Mouse (Mus musculus) left cerebral cortex, postnatal 25 days (tissue): ENCODE measurements around the gene Rbpms2. TPM values are rescaled to one million over a fixed set of nuclear protein-coding genes. Genes with fewer than 3 reads are reported as not detected.

Source experiments
- DNase-seq, 2 experiments: peaks; one replicate each; pipeline ENCODE4 v3.0.0; 2022; ENCODE audit warnings: low spot score in 2 of 2, mixed read lengths in 1 of 2
- intact Hi-C: fragments of 180-260 bp; cut with DNase I; formaldehyde crosslinking; loops from one replicate; pipeline ENCODE4 v1.15.1; 2025
- total RNA-seq, 2 experiments: library from RNA; stranded (reverse); gene quantifications; 2 replicates each; pipeline ENCODE4 v1.2.3; 2021

Gene Rbpms2
- total RNA-seq, 2 experiments from 2014 or later: 2.2 to 3.2 TPM

DNA sequence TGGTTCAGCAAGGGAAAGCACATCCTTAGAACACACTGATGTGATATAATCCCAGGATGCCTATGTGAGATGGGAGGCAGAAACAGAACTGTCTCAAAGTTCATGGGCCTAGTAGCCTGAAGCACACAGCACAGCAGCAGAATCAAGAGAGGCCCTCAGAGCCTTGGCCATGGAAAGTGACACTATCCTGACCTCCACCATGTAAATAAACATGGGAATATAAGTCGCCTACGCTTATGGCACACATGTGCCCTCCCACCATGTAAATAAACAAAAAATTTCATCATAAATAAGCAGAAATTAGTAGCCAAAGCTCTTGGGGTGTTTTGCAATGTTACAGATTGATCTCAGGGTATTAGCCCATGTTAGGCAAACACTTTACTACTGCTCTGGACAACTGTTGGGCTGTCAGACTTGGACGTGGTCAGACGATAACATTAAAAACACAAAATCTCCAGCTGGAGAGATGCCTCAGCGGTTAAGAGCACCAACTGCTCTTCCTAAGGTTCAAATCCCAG is 17.4 kb upstream of the Rbpms2 start:
- intact Hi-C loops: no loop called here
- no peak for DNase-seq

DNA sequence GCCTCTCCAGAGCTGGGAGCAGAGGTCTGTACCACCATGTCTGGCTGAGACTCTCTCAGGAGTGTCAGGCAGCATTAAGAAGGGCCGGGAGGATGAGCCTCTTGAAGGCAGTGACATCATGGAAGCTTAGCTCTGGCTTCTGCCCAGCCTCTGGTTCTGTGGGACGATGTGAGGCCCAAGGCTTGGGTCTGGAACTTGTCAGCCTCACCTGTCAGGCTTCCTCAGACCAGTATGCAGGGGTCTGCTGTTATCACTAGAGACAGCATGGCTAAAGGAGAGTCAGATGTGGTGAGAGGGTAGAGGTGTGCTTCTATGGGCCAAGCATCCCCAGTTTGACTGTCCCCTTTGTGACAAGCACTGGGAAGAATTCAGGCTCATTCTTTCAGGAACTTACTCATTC is 16.4 kb upstream of the Rbpms2 start:
- intact Hi-C loops: no loop called here
- no peak for DNase-seq

DNA sequence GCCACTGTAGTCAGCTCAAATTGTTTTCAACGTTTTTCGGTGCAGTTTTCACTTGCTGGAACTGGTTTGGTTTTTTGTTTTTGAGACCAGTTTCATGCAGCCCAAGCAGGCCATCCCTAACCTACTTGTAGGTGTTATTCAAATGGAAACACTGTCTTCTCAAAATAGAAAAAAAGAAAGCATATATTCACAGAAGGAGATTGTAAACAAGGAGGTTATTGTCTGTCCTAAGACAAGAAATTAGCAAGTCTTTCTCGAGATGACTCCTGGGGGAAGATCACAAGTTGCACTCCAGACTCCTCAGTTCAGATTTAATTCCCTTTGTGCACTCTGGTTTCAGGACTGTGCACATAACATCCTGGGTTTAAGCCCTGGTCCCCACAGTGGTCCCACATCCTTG is 10.1 kb upstream of the Rbpms2 start:
- intact Hi-C loops: no loop called here
- no peak for DNase-seq

DNA sequence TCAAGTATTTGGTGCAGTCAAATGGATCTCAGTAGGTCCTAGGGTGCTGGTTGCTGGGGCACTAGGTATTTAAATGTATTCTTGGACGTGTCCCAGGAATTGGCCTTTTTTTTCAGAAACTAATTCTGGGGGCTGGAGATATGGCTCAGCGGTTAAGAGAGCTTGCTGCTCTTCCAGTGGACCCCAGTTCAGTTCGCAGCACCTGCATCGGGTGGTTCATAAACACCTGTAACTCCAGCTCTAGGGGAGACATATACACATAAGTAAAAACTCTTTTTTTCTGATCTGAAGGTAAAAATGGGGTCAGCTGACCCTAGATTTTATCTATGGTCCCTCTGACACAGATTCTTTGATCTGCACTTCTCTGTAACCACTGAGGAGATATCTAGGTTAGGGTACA is 8.3 kb upstream of the Rbpms2 start:
- intact Hi-C loops: no loop called here
- DNase-seq: no peak

DNA sequence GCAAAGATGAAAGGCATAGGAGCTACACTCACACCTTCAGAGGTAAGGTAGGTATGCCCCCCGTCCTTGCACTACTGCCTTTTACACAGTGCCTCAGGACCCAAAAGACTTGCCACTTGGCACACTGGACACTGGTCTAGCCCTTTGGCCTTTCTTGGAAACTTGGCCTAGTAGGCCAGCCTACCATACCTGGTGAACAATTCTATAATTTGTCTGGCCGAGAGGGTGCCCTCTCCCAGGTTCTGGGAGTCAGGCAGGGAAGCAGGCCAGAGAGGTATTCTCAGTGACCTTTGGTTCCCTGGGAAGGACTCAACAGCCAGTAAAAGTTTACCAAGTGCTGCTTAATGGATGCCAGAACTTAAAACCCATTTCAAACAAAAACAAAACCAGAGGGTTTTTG is 7.8 kb upstream of the Rbpms2 start:
- intact Hi-C loops: no loop called here
- no peak for DNase-seq

DNA sequence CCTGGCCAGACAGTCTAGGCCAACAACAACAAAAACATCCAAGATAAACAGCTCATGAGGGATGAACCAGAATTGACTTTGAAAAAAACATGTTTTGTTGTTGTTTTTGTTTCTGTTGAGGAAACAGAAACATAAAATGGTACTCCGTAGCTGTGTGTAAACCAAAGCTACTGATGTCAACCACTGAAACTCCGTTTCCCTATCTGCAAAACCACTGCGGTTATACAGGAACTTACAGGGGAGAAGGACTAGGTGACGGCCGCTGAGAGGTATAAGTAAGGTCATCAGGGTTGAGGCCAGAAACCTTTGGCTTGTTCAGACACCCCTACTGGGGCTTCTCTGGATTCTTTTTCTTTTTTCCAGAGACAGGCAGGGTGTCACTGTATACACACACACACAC is 6.6 kb upstream of the Rbpms2 start:
- DNase-seq: no peak
- intact Hi-C loops: no loop called here

DNA sequence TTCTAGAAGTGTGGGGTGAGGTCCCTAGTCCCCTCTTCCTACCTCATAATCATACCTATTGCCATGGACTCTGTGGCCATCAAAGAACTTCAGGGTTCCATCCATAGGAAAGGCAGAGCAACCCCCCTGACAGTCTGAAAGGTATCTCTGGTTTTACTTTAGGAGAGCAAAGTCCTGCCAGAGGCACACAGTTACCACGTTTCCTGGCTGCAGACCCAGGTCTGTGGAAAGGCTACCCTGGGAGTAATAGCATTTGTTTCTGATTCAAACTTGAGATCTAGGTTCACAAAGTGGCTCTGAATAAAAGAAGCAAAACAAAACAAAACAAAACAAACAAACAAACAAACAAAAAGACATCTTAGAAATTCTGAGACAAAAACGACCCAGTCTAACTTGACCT is 5.2 kb upstream of the Rbpms2 start:
- DNase-seq: no peak
- intact Hi-C loops: no loop called here

DNA sequence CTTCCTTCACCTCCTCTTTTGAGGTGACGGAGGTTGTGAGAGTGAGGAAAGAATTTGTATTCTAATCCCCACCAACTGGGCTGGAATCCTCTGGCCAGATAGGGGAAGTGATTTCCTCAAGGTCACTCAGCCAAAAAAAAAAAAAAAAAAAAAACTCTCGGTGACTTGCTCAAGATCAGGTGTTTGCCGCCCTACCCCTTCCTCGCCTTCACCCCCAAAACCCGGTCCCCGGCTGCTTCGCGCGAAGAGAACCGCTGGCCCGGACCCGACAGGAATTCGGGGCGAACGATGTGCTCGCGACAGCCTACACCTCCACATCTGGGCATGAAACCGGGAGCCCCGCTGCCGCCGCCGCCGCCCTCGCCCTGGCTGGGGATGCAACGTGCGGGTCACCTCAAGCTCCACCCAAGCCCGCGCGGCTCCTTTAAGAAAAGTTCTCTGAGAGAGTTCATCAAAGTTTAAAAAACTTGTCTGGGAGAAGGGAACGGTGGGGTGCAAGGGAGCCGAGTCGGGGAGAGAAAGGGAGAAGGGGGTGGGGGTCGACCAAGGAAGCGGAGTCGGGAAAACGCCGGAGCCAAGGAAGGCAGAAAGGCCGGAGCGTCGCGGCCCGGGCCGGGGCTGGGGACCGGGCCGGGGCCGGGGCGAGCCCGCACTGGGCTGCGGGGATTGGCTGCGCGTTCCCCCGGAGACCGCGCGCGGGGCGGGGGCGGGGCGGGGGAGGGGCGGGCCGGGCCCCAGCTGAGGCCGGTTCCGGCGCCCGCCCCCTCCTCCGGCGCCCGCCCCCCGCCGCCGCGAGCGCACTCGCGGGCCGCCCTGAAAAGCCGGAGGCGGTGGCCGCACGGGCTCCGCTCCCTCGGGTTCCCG is 551 bp downstream of the Rbpms2 start:
- DNase-seq: no peak
- intact Hi-C loops: no loop called here

DNA sequence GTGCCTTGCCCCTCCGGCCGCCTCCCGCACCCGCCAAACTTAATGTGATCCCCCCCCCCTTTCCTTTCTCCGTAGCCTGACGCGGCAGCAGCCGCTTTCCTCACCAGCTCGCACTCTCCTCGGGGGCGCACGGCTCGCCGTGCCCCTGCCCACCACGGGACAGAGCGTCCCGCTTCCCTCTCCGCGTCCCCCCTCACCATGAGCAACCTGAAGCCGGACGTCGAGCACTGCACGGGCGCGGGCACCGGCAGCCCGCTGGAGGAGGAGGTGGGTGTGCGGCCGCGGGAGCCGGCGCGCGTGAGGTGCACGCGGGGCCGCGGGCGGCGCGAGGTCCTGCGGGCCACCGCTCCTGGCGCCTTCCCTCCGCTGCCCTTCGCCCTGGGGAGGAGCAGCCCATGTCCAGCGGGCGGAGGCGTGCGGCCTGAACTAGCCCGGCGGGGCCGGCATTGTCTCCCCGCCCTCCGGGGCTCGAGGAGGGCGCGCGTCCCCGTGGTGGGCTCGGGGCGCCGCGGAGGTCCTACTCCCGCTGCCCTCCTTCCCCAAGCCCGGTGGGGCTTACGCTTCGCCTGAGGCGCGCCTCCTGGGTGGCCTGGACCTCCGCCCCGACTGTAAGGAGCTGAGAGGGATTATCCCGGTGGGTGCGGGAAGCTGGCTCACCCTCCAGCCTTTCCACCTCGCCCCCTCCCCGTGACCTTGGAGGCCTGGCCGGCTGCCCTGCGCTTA is 1.3 kb downstream of the Rbpms2 start:
- intact Hi-C loops: no loop called here
- DNase-seq: no peak

DNA sequence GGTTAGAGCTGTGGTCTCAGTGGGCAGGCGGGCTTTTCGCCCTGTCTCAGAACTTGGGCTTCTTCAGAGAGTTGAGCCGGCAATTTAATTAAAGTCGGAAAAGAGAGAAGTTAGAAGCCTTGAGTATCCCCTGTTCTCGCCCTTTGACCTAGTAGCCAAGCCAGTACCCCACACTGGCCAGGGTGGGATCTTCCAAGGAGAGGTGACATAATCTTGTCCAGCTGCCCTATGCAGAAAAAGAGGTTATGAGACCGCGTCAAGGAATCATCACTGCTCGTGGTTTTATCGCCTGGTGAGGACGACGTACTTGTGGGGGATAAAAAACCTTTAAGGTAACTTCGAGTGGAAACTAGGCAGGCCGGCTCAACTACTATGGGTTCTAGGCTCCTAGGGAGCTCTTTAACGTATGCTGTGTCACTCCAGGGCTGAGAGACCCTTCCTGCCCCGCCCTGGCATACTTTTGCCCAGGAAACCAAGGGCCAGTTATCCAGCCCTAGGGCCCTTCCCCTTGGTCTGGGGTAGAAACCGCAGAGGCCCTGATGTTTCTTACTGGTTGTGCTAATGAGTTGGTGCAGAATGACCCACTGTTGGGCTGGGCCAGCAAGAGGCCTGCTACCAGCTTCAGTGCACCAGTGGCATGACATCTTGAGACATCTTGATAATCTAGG is 2.0 kb downstream of the Rbpms2 start:
- no peak for DNase-seq
- intact Hi-C loops: no loop called here

DNA sequence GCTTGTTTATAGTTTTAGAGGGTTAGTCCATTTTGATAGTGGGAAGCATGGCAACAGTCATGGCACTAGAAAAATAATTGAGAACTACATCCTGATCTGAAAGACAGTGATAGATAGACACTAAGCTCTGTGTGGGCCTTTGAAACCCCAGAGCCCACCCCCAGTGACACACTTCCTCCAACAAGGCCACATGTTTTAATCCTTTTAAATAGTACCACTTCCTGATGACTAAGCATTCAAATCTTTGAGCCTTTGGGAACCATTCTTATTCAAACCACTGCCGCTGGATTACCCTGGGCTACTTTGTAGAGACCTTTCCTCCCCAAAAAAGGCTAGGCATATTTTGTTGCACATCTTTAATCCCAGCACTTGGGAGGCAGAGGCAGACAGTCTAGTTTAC is 6.3 kb downstream of the Rbpms2 start:
- intact Hi-C loops: no loop called here
- no peak for DNase-seq

DNA sequence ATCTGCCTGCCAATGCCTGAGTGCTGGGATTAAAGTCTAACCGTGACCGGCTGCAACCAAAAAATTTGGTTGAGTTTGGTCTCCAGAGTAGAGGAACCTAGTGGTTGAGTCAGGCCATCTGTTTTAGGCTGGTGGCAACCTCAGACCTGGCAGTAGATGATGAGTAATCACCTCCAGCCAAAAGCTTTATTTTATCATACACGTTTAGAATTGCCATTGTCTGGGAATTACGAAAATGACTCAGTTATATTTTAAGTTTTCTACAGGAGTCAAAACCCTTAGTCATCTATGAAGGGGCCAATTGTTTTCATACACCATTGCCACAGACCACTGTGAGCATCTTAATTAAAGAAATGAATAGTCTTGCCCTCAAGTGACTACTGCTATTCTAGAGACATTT is 7.5 kb downstream of the Rbpms2 start:
- intact Hi-C loops: no loop called here
- no peak for DNase-seq

DNA sequence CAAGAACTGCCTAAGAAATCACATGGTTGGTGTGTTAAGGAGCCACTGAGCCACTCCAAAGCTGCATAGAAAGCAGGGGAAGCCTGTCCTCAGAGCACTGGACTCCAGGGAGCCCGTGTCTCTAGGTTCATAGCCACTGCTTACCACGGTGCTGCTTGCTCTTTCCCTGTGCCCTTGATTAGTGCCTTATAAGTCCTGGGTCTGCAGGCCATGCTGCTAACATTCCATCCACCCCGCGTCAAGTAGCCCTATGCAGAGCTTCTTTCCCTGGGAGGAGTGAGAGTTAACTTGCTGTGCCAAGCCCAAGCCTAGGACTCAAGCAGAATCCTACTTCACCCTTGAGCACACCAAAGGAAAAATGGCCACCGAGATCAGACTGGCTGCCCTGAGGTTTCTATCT is 9.6 kb downstream of the Rbpms2 start:
- intact Hi-C loops: no loop called here
- no peak for DNase-seq

DNA sequence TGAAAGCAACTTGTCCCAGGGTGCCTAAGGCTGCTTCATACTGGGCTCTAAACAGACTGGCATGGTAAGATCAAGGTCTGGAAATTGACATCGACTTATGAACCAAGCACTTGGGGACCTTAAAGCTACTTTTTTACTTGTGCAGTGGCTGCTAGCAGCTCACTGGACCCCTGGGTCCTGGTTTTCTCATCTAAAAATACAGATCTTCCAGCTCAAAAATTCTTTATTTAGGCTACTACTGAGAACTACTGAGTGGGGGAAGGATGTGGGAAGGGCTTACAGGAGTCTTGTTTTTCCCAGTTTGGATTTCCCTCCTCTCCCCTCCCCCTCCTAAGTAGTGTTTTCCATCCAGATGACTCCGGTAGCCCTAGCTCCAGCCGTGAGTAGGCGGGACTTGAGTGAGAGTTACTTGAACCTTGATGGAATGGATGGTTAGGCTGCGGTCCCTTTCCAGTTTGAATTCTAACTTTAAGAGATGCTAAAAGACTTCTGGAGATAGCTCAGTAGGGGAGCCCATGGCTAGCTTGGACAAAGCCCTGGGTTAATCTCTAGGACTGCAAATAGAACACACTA is 11.5 kb downstream of the Rbpms2 start:
- intact Hi-C loops: no loop called here
- no peak for DNase-seq

DNA sequence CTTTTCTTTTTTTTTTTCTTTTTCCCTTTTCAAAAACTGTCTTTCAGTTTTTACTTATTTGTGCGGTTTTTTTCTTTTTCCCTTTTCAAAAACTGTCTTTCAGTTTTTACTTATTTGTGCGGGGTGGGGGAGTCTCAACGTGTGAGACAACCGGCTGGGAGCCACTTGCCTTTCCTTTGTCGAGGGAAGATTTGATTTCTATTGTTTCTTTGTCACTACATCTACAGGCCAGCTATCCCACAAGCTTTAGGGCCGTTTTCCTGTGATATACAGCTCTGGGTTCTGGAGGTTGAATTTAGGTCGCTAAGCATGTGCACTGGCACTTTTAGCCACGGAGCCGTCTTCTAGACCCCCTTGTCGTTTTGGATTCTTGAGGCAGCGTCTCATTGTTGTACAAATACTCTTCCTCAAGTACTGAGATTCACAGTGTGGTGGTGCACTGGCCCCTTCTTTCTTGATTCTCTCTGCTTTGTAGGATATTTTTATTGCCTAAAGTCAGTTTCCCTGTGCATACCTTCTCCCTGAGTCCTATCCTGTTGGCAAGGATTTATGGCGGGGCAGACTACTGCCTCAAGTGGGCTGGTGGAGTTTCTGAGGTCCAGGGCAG is 12.1 kb downstream of the Rbpms2 start:
- no peak for DNase-seq
- intact Hi-C loops: no loop called here

DNA sequence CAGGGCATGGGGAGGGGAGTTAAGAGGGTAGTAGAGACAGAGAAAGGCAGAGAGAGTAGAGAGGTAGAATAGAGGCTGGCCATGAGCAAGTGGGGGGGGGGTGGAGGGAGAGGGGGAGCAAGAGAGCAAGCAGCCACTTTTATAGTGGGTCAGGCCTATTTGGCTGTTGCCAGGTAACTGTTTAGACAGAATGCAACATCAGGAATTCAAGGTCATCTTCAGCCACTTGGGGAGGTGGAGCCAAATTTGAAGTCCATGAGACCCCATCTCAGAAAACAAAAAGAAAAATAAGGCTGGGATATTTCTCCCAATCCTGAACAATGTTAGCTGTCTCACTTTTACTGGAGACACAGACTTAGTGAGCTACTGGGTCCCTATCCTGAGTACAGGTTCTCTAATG is 13.1 kb downstream of the Rbpms2 start:
- no peak for DNase-seq
- intact Hi-C loops: no loop called here

DNA sequence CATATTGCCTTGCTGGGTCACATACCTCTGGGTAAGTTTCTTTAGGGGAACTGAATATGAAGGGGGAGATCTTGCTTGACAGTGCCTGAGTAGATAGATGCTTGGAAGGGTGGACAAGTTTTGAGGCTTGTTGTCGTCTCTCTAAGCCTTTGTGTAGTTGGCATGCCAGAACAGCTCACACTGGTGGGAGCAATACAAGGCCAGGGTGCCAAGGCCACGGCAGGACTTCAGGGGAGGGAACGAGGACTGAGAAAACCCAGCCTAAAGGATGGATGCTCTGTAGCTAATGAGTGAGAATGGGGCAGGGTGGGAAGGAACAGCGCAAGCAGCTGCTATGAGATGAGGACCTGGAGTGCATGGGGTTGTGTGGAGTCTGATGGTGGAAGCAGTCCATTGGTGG is 15.5 kb downstream of the Rbpms2 start:
- intact Hi-C loops: no loop called here
- DNase-seq: no peak

DNA sequence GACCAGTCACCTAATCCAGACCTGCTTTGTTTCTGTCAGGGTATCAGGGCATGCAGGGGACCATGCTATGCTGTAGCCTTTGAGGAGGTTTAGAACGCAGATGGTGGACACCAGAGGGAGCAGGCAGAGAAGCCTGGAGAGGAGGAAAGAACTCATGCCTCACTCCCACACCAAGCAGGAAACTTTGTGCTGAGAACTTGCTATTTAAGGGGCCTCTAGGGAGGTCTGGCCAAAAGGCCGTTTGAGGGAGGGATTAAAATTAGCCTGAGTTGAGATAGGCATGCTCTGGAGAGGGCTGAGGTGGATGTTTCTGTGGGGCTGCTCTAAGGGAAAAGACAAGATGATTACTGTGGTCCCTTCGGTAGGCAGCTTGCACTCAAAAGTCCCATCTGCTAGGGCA is 16.5 kb downstream of the Rbpms2 start:
- DNase-seq: no peak
- intact Hi-C loops: no loop called here

DNA sequence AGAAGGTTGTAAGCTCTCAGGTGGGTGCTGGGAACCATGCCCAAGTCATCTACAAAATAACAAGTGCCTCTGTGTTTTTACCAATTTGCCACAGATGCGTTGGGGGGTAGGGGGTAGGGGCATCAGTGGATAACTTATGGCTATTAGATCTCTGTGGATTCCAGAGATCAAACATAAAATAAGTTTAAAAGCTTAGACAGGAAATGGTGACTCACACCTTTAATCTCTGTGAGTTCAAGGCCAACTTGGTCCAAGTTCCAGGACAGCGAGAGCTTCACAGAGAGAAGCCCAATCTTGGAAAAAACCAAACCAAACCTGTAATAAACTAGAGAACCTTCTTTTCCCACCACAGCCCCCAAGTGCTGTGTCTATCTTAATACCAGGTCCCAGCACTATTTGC is 17.3 kb downstream of the Rbpms2 start:
- DNase-seq: no peak
- intact Hi-C loops: no loop called here

DNA sequence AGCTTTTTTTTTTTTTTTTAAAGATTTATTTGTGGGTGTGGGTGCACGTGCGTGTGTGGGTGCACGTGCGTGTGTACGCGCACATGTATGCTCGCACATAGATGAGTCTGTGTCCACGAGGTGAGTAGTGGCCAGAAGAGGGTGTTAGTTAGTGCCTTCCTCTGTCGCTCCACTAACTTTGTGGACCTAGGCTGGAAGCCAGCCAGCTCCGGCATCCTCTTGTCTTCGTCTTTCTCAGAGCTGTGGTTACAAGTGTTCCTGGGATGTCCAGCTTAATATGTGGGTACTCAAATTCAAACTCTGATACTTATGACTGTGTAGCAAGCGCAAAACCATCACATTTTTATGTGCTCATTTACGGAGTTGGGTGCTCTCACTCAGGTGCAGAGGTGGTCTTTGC is 19.3 kb downstream of the Rbpms2 start:
- DNase-seq: no peak
- intact Hi-C loops: no loop called here
